Mouse (Mus musculus): ENCODE data around the gene Rpl28. TPM values are rescaled to one million over a fixed set of nuclear protein-coding genes. Genes with fewer than 3 reads are reported as not detected.

Rpl28 gene
- 632 TPM for polyA plus RNA-seq (2014; fragmentation: Illumina TruSeq; extraction: RNeasy Lipid Tissue Mini Kit (QIAGEN cat#74804); ENCODE audit: low read depth, low replicate concordance)

DNA sequence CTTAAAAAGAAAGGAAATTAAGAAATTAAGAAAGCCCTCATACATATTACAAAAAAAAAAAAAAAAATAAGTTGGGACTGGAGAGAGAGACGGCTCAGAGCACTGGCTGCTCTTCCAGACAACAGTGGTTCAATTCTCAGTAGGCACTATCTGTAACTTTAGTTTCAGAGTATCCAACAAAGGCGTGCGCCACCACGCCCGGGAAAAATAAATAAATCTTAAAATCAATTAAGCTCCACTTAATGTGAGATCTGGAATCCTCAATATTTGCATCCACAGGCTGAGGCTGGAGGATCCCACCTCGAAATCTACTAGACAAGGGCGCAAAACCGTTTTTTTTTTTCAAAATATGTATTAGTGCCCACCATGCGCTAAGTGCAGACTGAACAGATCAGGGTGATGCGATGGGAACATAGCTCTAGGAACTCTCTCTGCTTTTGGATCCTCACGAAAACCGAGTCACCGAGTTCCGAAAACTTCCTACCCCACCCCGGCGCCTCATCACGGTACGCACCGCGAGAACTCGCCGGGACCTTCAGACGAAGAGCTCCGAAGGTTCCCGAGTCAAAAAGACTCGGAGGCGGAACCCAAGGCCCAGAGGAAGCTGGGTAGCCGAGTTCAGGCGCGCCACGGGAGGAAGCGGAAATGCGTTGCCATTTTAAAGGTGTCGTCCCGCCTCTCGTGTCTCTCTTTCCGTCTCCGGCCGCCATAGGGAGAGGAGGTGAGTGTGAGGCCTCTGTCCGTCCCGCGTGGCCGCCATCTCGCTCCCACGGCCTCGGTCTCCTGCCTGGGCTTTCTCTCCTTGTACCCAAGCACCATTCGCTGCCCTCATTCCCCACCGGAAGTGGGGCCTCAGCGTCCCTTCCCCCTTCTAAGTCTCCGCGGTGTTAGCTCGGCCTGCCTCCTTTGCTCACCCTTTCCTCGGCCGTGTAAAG is at the start of gene Rpl28:
Rpl28 (plus strand) TSS at position 597 of the 935 bp plus-strand sequence.

GRCm38 (mm10) chr7:4752821-4753570 is 39.7 kb upstream of the Rpl28 start, which contains the start of gene Cox6b2:
Gene Cox6b2, minus strand, starts transcription at chr7:4753094.

GRCm38 (mm10) chr7:4771202-4771601 is 21.5 kb upstream of the Rpl28 start, which contains the start of gene Fam71e2:
Gene Fam71e2, minus strand, starts transcription at chr7:4771302.

GRCm38 (mm10) chr7:4782759-4783158 is 9.9 kb upstream of the Rpl28 start, which contains the start of the genes Il11 and Tmem190:
Gene Il11, minus strand, starts transcription at chr7:4782859.
Gene Tmem190, plus strand, starts transcription at chr7:4782937.

DNA sequence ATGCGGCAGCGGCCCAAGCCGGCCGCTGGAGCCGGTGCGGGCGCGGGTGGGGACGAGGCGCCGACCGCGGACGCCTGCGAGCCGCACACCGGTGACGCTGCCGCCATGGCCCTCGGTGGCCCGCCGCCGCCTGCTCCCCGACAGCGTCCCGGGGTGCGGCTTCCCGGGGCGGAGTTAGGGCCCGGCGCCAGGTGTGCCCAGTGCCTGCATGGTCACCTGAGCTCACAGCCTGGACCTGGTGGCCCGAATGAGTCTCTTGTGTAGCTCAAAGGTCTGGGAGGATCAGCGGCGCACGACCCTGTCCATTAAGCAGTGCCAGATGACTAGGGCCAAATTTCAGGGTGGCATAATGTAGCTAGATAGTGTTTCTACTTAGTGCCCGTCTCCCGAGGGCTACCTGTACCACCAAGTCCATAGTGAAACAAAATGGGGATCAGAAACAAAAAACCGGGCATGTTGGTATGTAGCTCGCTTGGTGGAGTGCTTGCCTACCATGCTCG is 3.2 kb upstream of the Rpl28 start, which contains the start of gene Tmem238:
Tmem238 (minus strand) TSS at position 221 of the 500 bp plus-strand sequence.

GRCm38 (mm10) chr7:4812303-4813104 is 19.8 kb downstream of the Rpl28 start, which contains the start of gene Ube2s:
Gene Ube2s, minus strand, starts transcription at chr7:4812590.

DNA sequence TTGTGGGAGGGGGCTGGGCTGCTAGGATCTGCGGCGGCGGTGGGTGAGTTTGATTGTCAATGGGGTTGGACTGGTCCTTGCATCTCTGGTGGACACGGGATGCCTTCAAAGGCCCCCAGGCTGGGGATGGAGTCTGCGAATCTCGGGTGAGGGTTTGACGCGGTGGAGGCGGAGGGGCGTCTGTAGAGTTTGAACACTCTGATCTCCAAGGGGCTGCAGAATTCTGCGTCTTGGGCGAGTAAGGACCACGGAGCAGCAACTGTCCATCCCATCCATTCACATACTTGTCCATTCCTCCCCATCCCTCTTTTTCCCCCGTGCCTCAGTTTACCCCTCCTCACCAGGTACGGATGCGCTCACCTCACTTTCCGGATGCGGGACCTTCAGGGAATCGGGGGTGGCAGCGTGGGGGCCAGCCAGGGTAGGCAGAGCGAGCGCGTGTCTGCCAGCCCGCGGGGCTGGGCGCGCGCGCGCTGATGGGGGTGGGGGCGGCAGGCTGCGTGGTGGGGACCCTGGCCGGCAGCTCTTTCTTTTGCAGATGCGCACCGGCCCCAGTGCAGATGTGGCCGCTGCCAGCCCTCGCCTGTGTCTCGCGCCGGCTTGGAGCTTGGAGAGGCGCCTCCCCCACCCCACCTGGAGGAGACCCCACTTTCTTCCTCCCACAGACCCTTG is 51.7 kb downstream of the Rpl28 start, which contains the start of gene Shisa7:
Shisa7 (minus strand) TSS at position 452 of the 672 bp plus-strand sequence.

Other genes starting within 250 kb of the Rpl28 start
- 0.65 TPM for gene Syt5, start 245.3 kb upstream of the Rpl28 start, polyA plus RNA-seq (2014; fragmentation: Illumina TruSeq; extraction: RNeasy Lipid Tissue Mini Kit (QIAGEN cat#74804); ENCODE audit: low read depth, low replicate concordance)
- not detected for gene Ptprh, start 188.8 kb upstream of the Rpl28 start, polyA plus RNA-seq (2014; fragmentation: Illumina TruSeq; extraction: RNeasy Lipid Tissue Mini Kit (QIAGEN cat#74804); ENCODE audit: low read depth, low replicate concordance)
- gene Tmem86b, start 161.5 kb upstream of the Rpl28 start, polyA plus RNA-seq (2014; fragmentation: Illumina TruSeq; extraction: RNeasy Lipid Tissue Mini Kit (QIAGEN cat#74804); ENCODE audit: low read depth, low replicate concordance), result 8.1 TPM
- gene Ppp6r1, start 133.9 kb upstream of the Rpl28 start, polyA plus RNA-seq (2014; fragmentation: Illumina TruSeq; extraction: RNeasy Lipid Tissue Mini Kit (QIAGEN cat#74804); ENCODE audit: low read depth, low replicate concordance), result 72.5 TPM
- 25.7 TPM for gene Hspbp1, start 107.8 kb upstream of the Rpl28 start, polyA plus RNA-seq (2014; fragmentation: Illumina TruSeq; extraction: RNeasy Lipid Tissue Mini Kit (QIAGEN cat#74804); ENCODE audit: low read depth, low replicate concordance)
- 3.5 TPM for gene Brsk1, start 102.3 kb upstream of the Rpl28 start, polyA plus RNA-seq (2014; fragmentation: Illumina TruSeq; extraction: RNeasy Lipid Tissue Mini Kit (QIAGEN cat#74804); ENCODE audit: low read depth, low replicate concordance)
- 0.60 TPM for gene Tmem150b, start 67.6 kb upstream of the Rpl28 start, polyA plus RNA-seq (2014; fragmentation: Illumina TruSeq; extraction: RNeasy Lipid Tissue Mini Kit (QIAGEN cat#74804); ENCODE audit: low read depth, low replicate concordance)
- 49.2 TPM for gene Kmt5c, start 52.8 kb upstream of the Rpl28 start, polyA plus RNA-seq (2014; fragmentation: Illumina TruSeq; extraction: RNeasy Lipid Tissue Mini Kit (QIAGEN cat#74804); ENCODE audit: low read depth, low replicate concordance)
- 28.9 TPM for gene Cox6b2, start 39.8 kb upstream of the Rpl28 start, polyA plus RNA-seq (2014; fragmentation: Illumina TruSeq; extraction: RNeasy Lipid Tissue Mini Kit (QIAGEN cat#74804); ENCODE audit: low read depth, low replicate concordance)
- gene Fam71e2, start 21.6 kb upstream of the Rpl28 start, polyA plus RNA-seq (2014; fragmentation: Illumina TruSeq; extraction: RNeasy Lipid Tissue Mini Kit (QIAGEN cat#74804); ENCODE audit: low read depth, low replicate concordance), result 3.3 TPM
- gene Il11, start 10.0 kb upstream of the Rpl28 start, polyA plus RNA-seq (2014; fragmentation: Illumina TruSeq; extraction: RNeasy Lipid Tissue Mini Kit (QIAGEN cat#74804); ENCODE audit: low read depth, low replicate concordance), result 0.32 TPM
- 2.2 TPM for gene Tmem190, start 9.9 kb upstream of the Rpl28 start, polyA plus RNA-seq (2014; fragmentation: Illumina TruSeq; extraction: RNeasy Lipid Tissue Mini Kit (QIAGEN cat#74804); ENCODE audit: low read depth, low replicate concordance)
- 6.7 TPM for gene Tmem238, start 3.2 kb upstream of the Rpl28 start, polyA plus RNA-seq (2014; fragmentation: Illumina TruSeq; extraction: RNeasy Lipid Tissue Mini Kit (QIAGEN cat#74804); ENCODE audit: low read depth, low replicate concordance)
- gene Ube2s, start 19.7 kb downstream of the Rpl28 start, polyA plus RNA-seq (2014; fragmentation: Illumina TruSeq; extraction: RNeasy Lipid Tissue Mini Kit (QIAGEN cat#74804); ENCODE audit: low read depth, low replicate concordance), result 108 TPM
- 1.9 TPM for gene Shisa7, start 51.8 kb downstream of the Rpl28 start, polyA plus RNA-seq (2014; fragmentation: Illumina TruSeq; extraction: RNeasy Lipid Tissue Mini Kit (QIAGEN cat#74804); ENCODE audit: low read depth, low replicate concordance)
- 29.3 TPM for gene Isoc2b, start 77.4 kb downstream of the Rpl28 start, polyA plus RNA-seq (2014; fragmentation: Illumina TruSeq; extraction: RNeasy Lipid Tissue Mini Kit (QIAGEN cat#74804); ENCODE audit: low read depth, low replicate concordance)
- gene Isoc2a, start 84.3 kb downstream of the Rpl28 start, polyA plus RNA-seq (2014; fragmentation: Illumina TruSeq; extraction: RNeasy Lipid Tissue Mini Kit (QIAGEN cat#74804); ENCODE audit: low read depth, low replicate concordance), result 35.3 TPM
- not detected for gene Gm36210, start 113.6 kb downstream of the Rpl28 start, polyA plus RNA-seq (2014; fragmentation: Illumina TruSeq; extraction: RNeasy Lipid Tissue Mini Kit (QIAGEN cat#74804); ENCODE audit: low read depth, low replicate concordance)
- gene Zfp628, start 122.3 kb downstream of the Rpl28 start, polyA plus RNA-seq (2014; fragmentation: Illumina TruSeq; extraction: RNeasy Lipid Tissue Mini Kit (QIAGEN cat#74804); ENCODE audit: low read depth, low replicate concordance), result 6.5 TPM
- 5.1 TPM for gene Nat14, start 129.2 kb downstream of the Rpl28 start, polyA plus RNA-seq (2014; fragmentation: Illumina TruSeq; extraction: RNeasy Lipid Tissue Mini Kit (QIAGEN cat#74804); ENCODE audit: low read depth, low replicate concordance)
- gene Ssc5d, start 132.9 kb downstream of the Rpl28 start, polyA plus RNA-seq (2014; fragmentation: Illumina TruSeq; extraction: RNeasy Lipid Tissue Mini Kit (QIAGEN cat#74804); ENCODE audit: low read depth, low replicate concordance), result 12.2 TPM
- 1.8 TPM for gene Sbk2, start 171.5 kb downstream of the Rpl28 start, polyA plus RNA-seq (2014; fragmentation: Illumina TruSeq; extraction: RNeasy Lipid Tissue Mini Kit (QIAGEN cat#74804); ENCODE audit: low read depth, low replicate concordance)
- 0.24 TPM for gene Sbk3, start 178.3 kb downstream of the Rpl28 start, polyA plus RNA-seq (2014; fragmentation: Illumina TruSeq; extraction: RNeasy Lipid Tissue Mini Kit (QIAGEN cat#74804); ENCODE audit: low read depth, low replicate concordance)
- gene Zfp579, start 203.3 kb downstream of the Rpl28 start, polyA plus RNA-seq (2014; fragmentation: Illumina TruSeq; extraction: RNeasy Lipid Tissue Mini Kit (QIAGEN cat#74804); ENCODE audit: low read depth, low replicate concordance), result 31.4 TPM
- gene Zfp524, start 221.5 kb downstream of the Rpl28 start, polyA plus RNA-seq (2014; fragmentation: Illumina TruSeq; extraction: RNeasy Lipid Tissue Mini Kit (QIAGEN cat#74804); ENCODE audit: low read depth, low replicate concordance), result 17.1 TPM
- gene Fiz1, start 221.8 kb downstream of the Rpl28 start, polyA plus RNA-seq (2014; fragmentation: Illumina TruSeq; extraction: RNeasy Lipid Tissue Mini Kit (QIAGEN cat#74804); ENCODE audit: low read depth, low replicate concordance), result 19.0 TPM
- not detected for gene Gm44973, start 222.6 kb downstream of the Rpl28 start, polyA plus RNA-seq (2014; fragmentation: Illumina TruSeq; extraction: RNeasy Lipid Tissue Mini Kit (QIAGEN cat#74804); ENCODE audit: low read depth, low replicate concordance)
- gene Zfp865, start 227.5 kb downstream of the Rpl28 start, polyA plus RNA-seq (2014; fragmentation: Illumina TruSeq; extraction: RNeasy Lipid Tissue Mini Kit (QIAGEN cat#74804); ENCODE audit: low read depth, low replicate concordance), result 20.8 TPM
- gene Ccdc106, start 227.7 kb downstream of the Rpl28 start, polyA plus RNA-seq (2014; fragmentation: Illumina TruSeq; extraction: RNeasy Lipid Tissue Mini Kit (QIAGEN cat#74804); ENCODE audit: low read depth, low replicate concordance), result 3.0 TPM
- not detected for gene 4632433K11Rik, start 241.2 kb downstream of the Rpl28 start, polyA plus RNA-seq (2014; fragmentation: Illumina TruSeq; extraction: RNeasy Lipid Tissue Mini Kit (QIAGEN cat#74804); ENCODE audit: low read depth, low replicate concordance)
- 6.3 TPM for gene Zfp784, start 245.6 kb downstream of the Rpl28 start, polyA plus RNA-seq (2014; fragmentation: Illumina TruSeq; extraction: RNeasy Lipid Tissue Mini Kit (QIAGEN cat#74804); ENCODE audit: low read depth, low replicate concordance)

Measured in adipose tissue, adult 10 weeks (tissue).